Mouse (Mus musculus) spleen, adult 2 months (tissue): Measurements from ENCODE around the gene Mgl2. TPM values are rescaled to one million over a fixed set of nuclear protein-coding genes. Genes with fewer than 3 reads are reported as not detected.

ENCODE experiments used
- DNase-seq, 2 experiments: peaks; one replicate each; pipeline versions ENCODE4 v3.0.0 to v3.0.0-alpha.2; 2012 to 2021; ENCODE audit warnings: low spot score in 2 of 2, low read depth in 1 of 2
- H3K27ac ChIP-seq: fragments of 200-500 bp; 2 replicates; pipeline ENCODE4 v1.5.1; 2012; ENCODE audit warnings: low read length, inconsistent platforms; ENCODE audit not compliant: insufficient read depth
- H3K27me3 ChIP-seq: fragments of 200-500 bp; 2 replicates; pipeline ENCODE4 v1.6.1; 2012; ENCODE audit warnings: mild to moderate bottlenecking, moderate library complexity, low read length, inconsistent platforms; ENCODE audit not compliant: control insufficient read depth, insufficient read depth
- H3K36me3 ChIP-seq: fragments of 200-500 bp; 2 replicates; pipeline ENCODE4 v1.6.1; 2012; ENCODE audit warnings: mild to moderate bottlenecking, low read length, inconsistent platforms; ENCODE audit not compliant: control insufficient read depth, insufficient read depth
- H3K4me1 ChIP-seq: fragments of 200-500 bp; 2 replicates; pipeline ENCODE4 v1.6.1; 2011; ENCODE audit warnings: inconsistent platforms; ENCODE audit not compliant: control insufficient read depth, insufficient read depth, insufficient read length
- H3K4me3 ChIP-seq: fragments of 200-500 bp; 2 replicates; pipeline ENCODE4 v1.5.1; 2011; ENCODE audit warnings: mild to moderate bottlenecking, inconsistent platforms; ENCODE audit not compliant: insufficient read depth, insufficient read length; ENCODE audit errors: extremely low read depth
- CTCF ChIP-seq: fragments of 200-500 bp; IDR thresholded peaks from 2 replicates; pipeline ENCODE4 v1.5.1; 2011; ENCODE audit warnings: mild to moderate bottlenecking, inconsistent platforms; ENCODE audit not compliant: insufficient read depth, insufficient read length, insufficient replicate concordance; ENCODE audit errors: extremely low read depth
- POLR2A ChIP-seq: fragments of 200-500 bp; IDR thresholded peaks from 2 replicates; pipeline ENCODE4 v1.6.1; 2011; ENCODE audit warnings: low read depth, low read length, inconsistent platforms
- WGBS: fragments of 180-500 bp; shearing (Covaris S2); methylation state at CpG from one replicate; pipeline ENCODE4 v1.1.7; 2018; 5-methylcytosine and 5-hydroxymethylcytosine counted together
- polyA plus RNA-seq: library from polyadenylated mRNA; depleted of rRNA; stranded (reverse); fragments of >200 nt; gene quantifications from 2 replicates; pipeline ENCODE4 v1.2.3, GENCODE M21; 2012

Gene Mgl2
- polyA plus RNA-seq, 1 experiment: 0.50 TPM

DNA sequence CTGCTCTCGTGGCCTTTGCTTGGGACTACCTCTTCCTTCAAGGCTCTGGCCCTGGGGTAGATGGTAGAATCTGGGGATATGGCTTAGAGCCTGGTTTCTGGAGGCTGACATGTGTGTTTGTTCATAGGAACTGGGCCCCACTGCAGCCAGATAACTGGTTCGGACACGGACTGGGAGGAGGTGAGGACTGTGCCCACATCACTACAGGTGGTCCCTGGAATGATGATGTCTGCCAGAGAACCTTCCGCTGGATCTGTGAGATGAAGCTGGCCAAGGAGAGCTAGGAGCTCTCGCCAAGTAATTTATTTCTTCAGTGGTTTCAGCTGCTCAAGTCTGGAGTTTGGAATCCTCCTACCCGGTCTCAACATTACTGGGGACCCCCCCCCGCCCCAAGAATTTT, 40.2 kb downstream of the Mgl2 start:
- DNase-seq: no peak
- Histone ChIP-seq H3K27ac (no peak overlapping the region), H3K4me1 (no peaks in the 10 kb centered on the region), H3K4me3 (no peak overlapping the region), H3K27me3 (no peaks in the 10 kb centered on the region), H3K36me3 (no peaks in the 10 kb centered on the region)
- 88% methylated on average over 7 of the region's 7 CpGs for WGBS
- no peak for TF ChIP-seq POLR2A
- TF ChIP-seq CTCF: no peak

DNA sequence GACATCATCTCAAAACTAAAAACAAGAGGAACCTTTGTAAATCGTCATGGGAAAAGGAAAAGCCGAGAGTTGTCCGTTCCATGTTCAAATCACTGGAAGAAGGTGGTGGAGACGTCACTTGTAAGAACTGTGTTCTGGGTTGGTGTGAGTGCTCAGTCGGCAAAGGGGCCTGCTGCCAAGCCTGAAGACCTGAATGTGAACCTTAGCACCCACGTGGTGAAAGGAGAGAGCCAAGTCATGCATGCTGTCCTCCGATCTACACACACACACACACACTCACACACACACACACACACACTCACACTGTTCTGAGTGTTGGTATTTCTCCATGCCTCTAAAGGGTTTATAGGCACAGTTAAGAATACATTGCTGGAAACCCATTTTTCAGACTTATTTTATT, 41.1 kb downstream of the Mgl2 start:
- DNase-seq: no peak
- TF ChIP-seq POLR2A (no peak), CTCF (no peak)
- H3K4me1 ChIP-seq: no peaks in the 10 kb centered on the region
- 82% methylated on average over 7 of the region's 7 CpGs for WGBS
- H3K27ac ChIP-seq: no peak overlapping the region
- no peaks in the 10 kb centered on the region for H3K36me3 ChIP-seq
- H3K4me3 ChIP-seq: no peak overlapping the region
- H3K27me3 ChIP-seq: no peaks in the 10 kb centered on the region

DNA sequence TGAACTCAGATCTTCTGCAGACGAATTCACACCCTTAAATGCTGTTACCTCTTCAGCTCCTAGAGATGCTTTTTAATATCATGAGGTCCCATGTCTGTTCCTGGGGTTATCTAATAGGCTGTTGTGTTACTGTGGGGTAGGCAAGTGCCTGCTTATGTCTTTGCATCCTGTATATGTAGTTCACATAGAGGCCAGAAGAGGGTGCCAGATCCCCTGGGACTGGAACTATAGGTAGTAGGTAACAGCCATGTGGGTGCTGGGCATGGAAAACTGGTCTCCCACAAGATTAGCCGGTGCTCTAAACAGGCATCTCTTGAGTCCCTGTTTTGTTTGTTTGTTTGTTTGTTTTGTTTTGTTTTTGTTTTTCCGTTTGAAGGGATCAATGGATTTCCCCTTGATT, 41.7 kb downstream of the Mgl2 start:
- H3K27me3 ChIP-seq: no peaks in the 10 kb centered on the region
- WGBS: 68% methylated on average over 3 of the region's 3 CpGs
- TF ChIP-seq CTCF (no peak), POLR2A (no peak)
- peak; percentile 11 to 15 for DNase-seq
- H3K4me3 ChIP-seq: no peak overlapping the region
- H3K4me1 ChIP-seq: no peaks in the 10 kb centered on the region
- H3K27ac ChIP-seq: no peak overlapping the region
- no peaks in the 10 kb centered on the region for H3K36me3 ChIP-seq

DNA sequence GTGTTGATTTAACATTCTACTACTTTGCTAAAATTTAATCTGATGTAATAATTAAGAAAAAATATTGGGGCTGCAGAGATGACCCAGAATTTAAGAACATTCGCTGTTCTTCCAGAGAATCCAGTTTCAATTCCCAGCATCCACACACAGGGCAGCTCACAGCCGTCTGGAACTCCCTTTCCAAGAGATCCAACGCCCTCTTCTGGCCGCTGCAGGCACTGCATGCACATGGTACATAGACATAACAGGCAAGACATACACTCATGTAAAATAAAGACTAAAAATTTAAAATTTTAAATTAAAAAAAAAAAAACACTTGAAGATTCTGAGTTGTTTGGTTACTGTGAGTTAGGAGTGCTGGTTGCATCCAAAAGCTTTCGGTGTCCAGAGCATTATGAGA, 42.2 kb downstream of the Mgl2 start:
- Histone ChIP-seq H3K27ac (no peak overlapping the region), H3K4me1 (no peaks in the 10 kb centered on the region), H3K4me3 (no peak overlapping the region), H3K36me3 (no peaks in the 10 kb centered on the region), H3K27me3 (no peaks in the 10 kb centered on the region)
- no peak for DNase-seq
- TF ChIP-seq POLR2A (no peak), CTCF (no peak)
- 67% methylated on average over 5 of the region's 5 CpGs for WGBS

DNA sequence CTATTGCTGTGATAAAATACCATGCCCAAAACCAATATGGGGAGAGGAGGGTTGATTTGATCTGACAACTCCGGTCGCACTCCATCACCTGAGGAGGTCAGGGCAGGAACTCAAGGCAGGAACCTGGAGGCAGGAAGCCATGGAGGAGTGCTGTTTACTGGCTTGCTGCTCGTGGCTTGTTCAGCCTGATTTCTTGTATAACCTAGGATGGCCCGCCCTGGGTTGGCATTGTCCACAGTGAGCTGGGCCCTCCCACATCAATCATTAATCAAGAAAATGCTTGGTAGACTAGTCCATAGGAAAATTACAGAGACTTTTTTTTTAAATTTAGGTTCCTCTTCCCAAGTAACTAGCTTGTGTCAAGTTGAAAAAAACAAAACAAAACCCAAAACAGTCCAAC, 44.4 kb downstream of the Mgl2 start:
- DNase-seq: no peak
- Histone ChIP-seq H3K27ac (no peak overlapping the region), H3K4me1 (no peaks in the 10 kb centered on the region), H3K4me3 (no peak overlapping the region), H3K27me3 (no peaks in the 10 kb centered on the region), H3K36me3 (no peaks in the 10 kb centered on the region)
- 85% methylated on average over 4 of the region's 4 CpGs for WGBS
- TF ChIP-seq CTCF: no peak
- TF ChIP-seq POLR2A: no peak

DNA sequence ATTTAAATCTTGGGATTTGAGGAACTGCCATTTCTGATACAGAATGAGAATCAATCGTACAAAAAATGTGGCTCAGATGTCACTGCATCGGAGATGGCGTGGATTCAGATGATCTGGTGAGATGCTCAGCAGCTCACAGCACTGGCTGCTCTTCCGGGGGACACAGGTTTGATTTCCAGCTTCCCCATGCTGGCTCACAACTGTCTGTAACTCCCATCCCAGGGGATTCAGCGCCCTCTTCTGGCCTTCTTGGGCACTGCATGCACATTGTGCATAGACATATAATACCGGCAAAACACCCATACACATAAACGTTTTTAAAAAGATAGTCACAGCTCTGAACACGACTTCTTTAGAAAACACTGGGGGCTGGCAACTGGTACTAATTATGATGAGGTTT, 47.5 kb downstream of the Mgl2 start:
- Histone ChIP-seq H3K27ac (no peak overlapping the region), H3K4me3 (no peak overlapping the region), H3K27me3 (no peaks in the 10 kb centered on the region), H3K4me1 (no peaks in the 10 kb centered on the region), H3K36me3 (no peaks in the 10 kb centered on the region)
- WGBS: 79% methylated on average over 8 of the region's 8 CpGs
- peak; percentile 2; the same call in 1 of the 2 replicates for TF ChIP-seq CTCF
- TF ChIP-seq POLR2A: no peak
- no peak for DNase-seq

DNA sequence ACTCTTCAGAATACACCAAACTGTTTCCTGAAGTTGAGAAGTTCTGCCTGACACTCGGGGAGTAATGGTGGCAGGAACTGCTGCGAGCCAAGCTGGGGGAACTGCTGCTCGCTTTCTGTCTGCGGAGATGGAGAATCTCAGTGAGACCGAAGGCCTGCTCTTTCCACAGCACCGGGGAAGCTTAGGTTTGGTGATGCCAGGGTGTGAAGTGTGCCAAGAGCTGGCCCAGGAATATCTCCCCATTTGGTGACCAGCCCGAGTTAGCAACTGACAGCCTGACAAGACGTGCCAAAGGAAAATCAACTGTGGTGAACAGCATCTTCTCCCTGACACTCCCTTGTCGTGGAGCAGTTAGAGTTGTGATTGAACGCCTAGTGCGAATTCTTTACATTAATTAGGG, 48.2 kb downstream of the Mgl2 start:
- Histone ChIP-seq H3K4me1 (no peaks in the 10 kb centered on the region), H3K36me3 (no peaks in the 10 kb centered on the region), H3K4me3 (no peak overlapping the region), H3K27ac (no peak overlapping the region), H3K27me3 (no peaks in the 10 kb centered on the region)
- no peak for DNase-seq
- TF ChIP-seq CTCF (no peak), POLR2A (no peak)
- 88% methylated on average over 11 of the region's 11 CpGs for WGBS

DNA sequence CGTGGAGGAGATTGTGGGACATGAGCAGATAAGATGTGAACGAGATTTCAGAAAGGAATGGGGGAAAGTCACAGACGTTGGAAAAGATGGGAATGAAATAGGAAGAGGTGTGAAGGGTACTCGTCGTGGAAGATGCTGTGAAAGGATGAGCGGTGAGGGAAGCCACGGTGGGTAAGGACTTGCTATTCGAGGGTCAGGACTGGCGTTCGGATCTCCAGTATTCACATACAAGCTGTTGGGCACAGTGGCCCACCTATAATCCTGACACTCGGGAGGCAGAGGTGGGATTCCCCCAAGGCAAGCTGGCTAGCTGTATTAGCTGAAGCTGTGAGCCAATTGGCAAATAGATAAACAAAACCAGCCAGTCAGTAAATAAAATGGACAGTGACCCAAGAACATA, 48.6 kb downstream of the Mgl2 start:
- no peak for DNase-seq
- H3K27ac ChIP-seq: no peak overlapping the region
- H3K4me3 ChIP-seq: no peak overlapping the region
- H3K36me3 ChIP-seq: no peaks in the 10 kb centered on the region
- TF ChIP-seq POLR2A (no peak), CTCF (no peak)
- H3K27me3 ChIP-seq: no peaks in the 10 kb centered on the region
- H3K4me1 ChIP-seq: no peaks in the 10 kb centered on the region
- WGBS: 86% methylated on average over 11 of the region's 11 CpGs
